Mouse (Mus musculus): ENCODE measurements around the gene Saa4.

DNA sequence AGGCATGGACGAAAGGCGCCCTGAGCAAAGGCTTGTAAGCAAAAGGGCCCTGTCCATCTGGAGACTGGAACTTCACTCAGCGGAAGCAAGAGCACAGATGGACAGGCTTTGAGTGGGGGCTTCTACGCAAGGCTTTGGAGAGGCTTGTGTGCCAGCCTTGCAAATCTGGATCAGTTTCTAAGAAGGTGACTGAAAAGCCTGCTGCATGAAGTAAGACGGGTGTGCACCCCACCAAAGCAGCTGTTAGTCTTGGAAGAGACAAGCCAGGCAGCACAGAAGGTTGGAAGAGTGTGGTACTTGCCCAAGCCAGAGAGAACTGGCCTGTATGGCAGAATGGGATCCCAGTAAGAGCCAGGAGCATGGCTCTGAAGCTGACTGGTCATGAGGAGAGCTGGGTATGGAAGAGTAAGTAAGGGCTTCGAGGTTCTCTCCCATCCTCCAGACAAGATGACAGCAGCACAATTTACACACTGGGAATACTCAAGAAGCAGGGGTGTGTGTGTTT, 31.8 kb downstream of the Saa4 start:
- no peak for TF ChIP-seq CTCF (IDR thresholded peaks at IDR 0.05; ENCODE audit: low read depth)
- no peak for TF ChIP-seq EP300 (IDR thresholded peaks at IDR 0.05; ENCODE audit: low read depth)

Measured in liver, postnatal 0 days (tissue).